Mouse (Mus musculus): Measurements from ENCODE around the gene March9.
"Not testable (repeated sequence)": the region's sequence is repeated elsewhere in the genome, so short reads cannot be mapped to it uniquely, and the experiment has no call there.

March9 gene

GRCm38 (mm10) chr10:127079665-127080391, 19.8 kb upstream of the March9 start:
- no peak for DNase-seq (ENCODE audit: low read depth, low spot score)

DNA sequence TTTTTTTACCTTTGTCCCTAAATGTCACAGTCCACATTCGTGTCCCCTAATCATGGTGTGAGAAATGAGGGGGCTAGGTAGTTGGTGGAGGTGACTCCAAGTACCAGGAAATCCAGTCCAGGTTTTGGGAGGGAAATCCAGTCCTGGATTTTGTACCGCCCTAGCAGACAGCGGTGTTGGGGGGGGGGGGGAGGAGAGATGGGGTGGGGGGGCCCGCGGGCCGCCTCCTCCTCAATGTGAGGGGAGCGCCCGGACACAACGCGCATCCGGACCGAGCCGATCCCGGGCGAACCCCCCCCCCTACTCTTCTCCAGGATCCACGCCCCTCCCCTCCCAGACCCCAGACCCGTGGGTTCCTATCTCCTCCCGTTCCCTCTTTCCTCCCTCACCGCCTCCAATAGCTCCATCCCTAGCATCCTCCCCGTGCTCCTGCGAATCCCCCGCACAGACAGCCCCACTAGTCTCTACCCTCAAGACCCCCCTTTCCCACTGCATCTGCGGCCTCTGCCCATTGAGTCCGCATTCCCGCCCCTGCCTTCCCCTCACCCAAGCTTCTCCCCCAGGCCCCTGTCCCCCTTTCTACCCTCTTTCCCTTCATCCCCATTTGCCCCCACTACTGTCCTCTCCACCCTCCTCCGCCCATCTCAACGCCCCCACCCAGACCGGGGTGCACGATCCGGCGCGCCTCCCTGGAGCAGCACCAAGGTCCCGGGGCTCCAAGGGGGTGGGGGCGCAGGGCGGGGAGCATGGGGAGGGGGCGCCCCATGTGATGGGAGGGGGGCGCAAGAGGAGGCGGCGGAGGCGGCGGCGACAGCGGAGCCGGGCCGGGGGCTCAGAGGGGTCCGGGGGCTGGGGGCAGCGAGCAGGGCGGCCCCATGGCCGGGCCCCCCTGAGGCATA, 18.9 kb upstream of the March9 start:
- no peak for DNase-seq (ENCODE audit: low read depth, low spot score)

GRCm38 (mm10) chr10:127078001-127078676, 18.2 kb upstream of the March9 start:
- peak; percentile 93 for DNase-seq (ENCODE audit: low read depth, low spot score)

DNA sequence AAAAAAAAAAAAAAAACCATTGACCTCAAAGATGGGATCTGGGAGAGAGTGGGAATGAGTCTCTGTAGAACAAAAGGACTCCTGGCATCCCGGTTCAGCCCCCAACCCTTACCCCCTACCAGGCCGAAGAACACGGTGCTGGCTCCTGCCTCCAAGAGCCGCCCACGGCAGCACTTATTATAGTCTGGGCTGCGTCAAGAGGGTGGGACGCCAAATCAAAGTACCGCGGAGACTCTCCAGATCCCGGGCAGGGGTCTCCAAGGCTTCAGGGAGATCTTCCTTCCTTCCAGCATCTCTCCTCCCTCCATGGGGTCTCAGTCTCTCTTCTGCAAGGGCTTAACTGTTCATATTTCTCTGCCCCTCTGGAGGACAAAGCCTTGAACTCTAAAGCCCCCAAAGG, 17.5 kb upstream of the March9 start:
- no peak for DNase-seq (ENCODE audit: low read depth, low spot score)

GRCm38 (mm10) chr10:127076082-127076481, 16.1 kb upstream of the March9 start:
- no peak for DNase-seq (ENCODE audit: low read depth, low spot score)

DNA sequence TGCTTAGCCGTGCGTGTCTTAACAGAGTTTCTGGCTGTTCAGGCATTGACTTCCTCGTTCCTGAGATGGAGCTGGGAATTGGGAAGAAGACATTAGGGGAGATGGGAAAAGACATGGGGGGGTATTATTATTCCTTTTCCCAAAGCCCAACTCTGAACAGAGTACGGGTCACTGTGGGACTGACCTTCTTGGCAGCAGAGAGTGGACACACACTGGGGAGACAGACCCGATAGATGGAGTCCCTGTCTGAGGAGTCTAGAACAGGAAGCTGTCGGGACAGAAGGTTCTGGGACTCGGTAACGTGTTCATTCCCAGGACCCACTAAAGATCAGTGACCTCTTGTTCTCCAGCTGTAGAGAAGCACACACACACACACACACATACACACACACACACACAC, 15.7 kb upstream of the March9 start:
- DNase-seq (ENCODE audit: low read depth, low spot score): no peak

GRCm38 (mm10) chr10:127075080-127075479, 15.1 kb upstream of the March9 start, which contains the start of gene Agap2:
Gene Agap2, plus strand, starts transcription at chr10:127075284.
- DNase-seq (ENCODE audit: low read depth, low spot score): no peak

GRCm38 (mm10) chr10:127073981-127074380, 14.0 kb upstream of the March9 start:
- no peak for DNase-seq (ENCODE audit: low read depth, low spot score)

- not testable (repeated sequence) for DNase-seq (ENCODE audit: low read depth, low spot score)
These were observed 13.0 kb upstream of the March9 start for GRCm38 (mm10) chr10:127072969-127073368.

- not testable (repeated sequence) for DNase-seq (ENCODE audit: low read depth, low spot score)
These were observed 12.3 kb upstream of the March9 start for GRCm38 (mm10) chr10:127072270-127072669.

- no peak for DNase-seq (ENCODE audit: low read depth, low spot score)
These were observed 11.2 kb upstream of the March9 start for GRCm38 (mm10) chr10:127071203-127071602.

- DNase-seq (ENCODE audit: low read depth, low spot score): peak; percentile 99
These were observed 10.5 kb upstream of the March9 start, which contains the start of gene Tspan31 for GRCm38 (mm10) chr10:127070190-127071121. Gene Tspan31, minus strand, starts transcription at chr10:127070264.

DNA sequence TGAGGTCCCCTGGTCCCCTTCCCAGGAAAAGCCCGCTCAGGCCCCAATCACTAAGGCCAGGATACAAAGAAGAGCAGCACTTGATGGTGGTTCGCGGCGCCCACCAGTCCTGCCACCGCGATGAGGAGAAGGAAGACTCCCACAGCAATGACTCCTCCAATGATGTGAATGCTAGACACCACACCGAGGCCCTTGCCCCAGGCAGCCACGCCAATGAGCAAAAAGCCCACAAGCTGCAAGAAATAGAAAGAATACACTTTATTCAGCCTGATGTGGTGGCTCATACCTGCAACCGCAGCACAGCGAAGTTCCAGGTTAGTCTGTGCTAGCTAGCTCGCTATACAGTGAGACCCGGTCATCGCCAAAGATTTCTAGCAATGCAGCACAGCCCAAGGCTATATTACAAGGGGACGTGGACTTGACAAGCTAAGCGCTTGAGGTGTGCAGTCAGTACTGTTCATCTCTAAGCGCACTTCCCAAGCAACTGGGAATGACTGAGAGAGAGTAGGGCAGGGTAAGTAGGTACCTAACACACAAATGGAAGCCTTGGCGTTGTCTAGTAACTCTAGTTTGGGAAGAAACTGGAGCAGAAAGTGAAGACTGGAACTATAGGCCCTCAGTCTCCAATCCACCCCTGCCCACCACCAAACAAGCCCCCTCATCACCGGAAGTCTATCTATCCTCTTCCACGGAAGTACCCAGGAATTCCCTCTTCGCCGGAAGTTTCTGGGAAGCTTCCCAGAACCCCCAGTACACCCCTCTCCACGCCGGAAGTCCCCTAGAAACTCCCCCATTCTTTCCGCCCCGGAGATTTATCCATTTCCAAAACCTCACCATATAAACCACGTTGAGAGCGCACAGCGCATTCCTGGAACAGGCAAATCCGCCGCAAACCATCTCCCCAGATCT, 9.6 kb upstream of the March9 start:
- DNase-seq (ENCODE audit: low read depth, low spot score): no peak

DNA sequence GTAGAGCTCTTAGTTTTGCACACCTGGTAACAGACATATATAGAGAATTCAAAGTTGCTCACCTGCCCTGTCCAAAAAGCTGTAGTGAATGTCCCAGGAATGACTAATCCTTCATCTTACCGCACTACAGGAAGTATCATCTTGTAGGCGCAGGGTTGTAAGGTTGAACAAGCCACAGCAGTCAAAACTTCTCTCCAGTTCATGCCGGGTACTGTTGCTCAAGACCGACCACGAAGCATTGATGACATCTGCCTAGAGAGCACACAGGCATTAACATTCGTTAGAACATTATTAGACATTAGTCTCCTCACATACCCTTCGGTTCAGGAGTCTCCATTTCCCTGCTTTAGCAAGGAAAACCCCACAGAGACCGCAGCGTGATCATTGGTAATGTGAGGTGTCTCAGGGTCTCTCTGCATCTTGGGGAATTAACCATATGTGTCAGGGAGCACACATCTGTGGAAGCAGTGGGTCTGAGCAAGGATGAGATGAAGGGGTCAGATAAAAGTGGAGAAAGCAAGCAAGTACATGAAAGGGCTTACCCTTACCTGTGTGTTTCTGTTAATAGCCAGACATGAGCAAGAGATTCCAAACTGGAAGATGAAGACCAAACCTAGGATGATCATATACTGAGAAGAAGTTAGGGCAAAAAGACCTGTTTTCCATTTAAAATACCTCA, 8.5 kb upstream of the March9 start:
- no peak for DNase-seq (ENCODE audit: low read depth, low spot score)

GRCm38 (mm10) chr10:127066519-127067018, 6.6 kb upstream of the March9 start:
- DNase-seq (ENCODE audit: low read depth, low spot score): no peak

- DNase-seq (ENCODE audit: low read depth, low spot score): no peak
These were observed 6.0 kb upstream of the March9 start for GRCm38 (mm10) chr10:127065981-127066380.

DNA sequence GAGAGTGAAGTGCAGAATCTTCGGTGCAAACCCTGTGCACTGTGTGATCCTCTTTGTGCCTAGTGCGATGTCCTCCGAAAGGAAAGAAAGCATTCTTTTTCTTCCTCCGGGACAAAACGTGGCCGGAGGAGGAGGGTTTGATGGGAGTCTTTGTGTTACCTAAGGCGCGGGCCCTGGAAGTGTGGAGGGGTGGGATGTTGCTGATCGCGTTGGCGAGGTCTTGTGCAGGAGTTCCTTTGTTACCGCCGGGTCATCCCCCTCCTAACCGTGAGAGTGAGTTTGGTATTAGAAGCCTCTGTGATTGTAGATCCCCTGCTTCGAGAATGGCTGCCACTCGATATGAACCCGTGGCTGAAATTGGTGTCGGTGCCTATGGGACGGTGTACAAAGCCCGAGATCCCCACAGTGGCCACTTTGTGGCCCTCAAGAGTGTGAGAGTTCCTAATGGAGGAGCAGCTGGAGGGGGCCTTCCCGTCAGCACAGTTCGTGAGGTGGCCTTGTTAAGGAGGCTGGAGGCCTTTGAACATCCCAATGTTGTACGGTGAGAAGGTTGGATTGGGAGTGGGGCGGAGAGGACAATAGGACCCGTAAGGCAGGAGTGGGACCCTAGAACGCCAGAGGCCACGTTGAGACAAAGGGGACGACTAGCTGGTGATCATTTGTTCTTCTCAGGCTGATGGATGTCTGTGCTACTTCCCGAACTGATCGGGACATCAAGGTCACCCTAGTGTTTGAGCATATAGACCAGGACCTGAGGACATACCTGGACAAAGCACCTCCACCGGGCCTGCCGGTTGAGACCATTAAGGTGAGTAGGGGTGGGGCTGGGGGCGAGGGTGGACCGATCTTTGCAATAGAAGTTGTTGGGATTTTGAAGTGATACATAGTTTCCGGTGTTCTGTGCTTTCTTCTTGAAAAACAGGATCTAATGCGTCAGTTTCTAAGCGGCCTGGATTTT, 4.2 kb upstream of the March9 start:
- no peak for DNase-seq (ENCODE audit: low read depth, low spot score)
